ENCODE assay signal across 8 mouse cellular contexts in genomic region chr19:8857689-8858088, GRCm38 (mm10). TPM values are rescaled to one million over a fixed set of nuclear protein-coding genes. Genes with fewer than 3 reads are reported as not detected.
DNase-seq lines count a peak whose midpoint lies in the region; ATAC-seq and TF ChIP-seq lines count a peak whose summit lies in the region.

No protein-coding gene starts in this region.

- no peaks in the 10 kb centered on the region for H3K4me1 ChIP-seq in liver, embryonic 12.5 days
- H3K4me1 ChIP-seq in small intestine, adult 2 months (ENCODE audit: control insufficient read depth, insufficient read depth, insufficient read length, low read length), result no peaks in the 10 kb centered on the region
- no peaks in the 10 kb centered on the region for H3K4me1 ChIP-seq in forebrain, embryonic 10.5 days

- 0 out of 2 replicates have a peak, but pooled peaks cover 3% of the 10 kb centered on the region for H3K27me3 ChIP-seq in liver, embryonic 12.5 days (replicated peaks)
- no peaks in the 10 kb centered on the region for H3K27me3 ChIP-seq in small intestine, adult 2 months (ENCODE audit: control insufficient read depth, insufficient read depth, low read length)
- H3K27me3 ChIP-seq in forebrain, embryonic 10.5 days (ENCODE audit: poor library complexity, severe bottlenecking), result no peaks in the 10 kb centered on the region

- no peak overlapping the region for H3K4me3 ChIP-seq in liver, embryonic 12.5 days
- H3K4me3 ChIP-seq in small intestine, adult 2 months (ENCODE audit: low read depth, low read length), result no peak overlapping the region
- no peak overlapping the region for H3K4me3 ChIP-seq in forebrain, embryonic 10.5 days

- no peaks in the 10 kb centered on the region for H3K9me3 ChIP-seq in liver, embryonic 12.5 days (replicated peaks)
- H3K9me3 ChIP-seq in forebrain, embryonic 10.5 days, result no peaks in the 10 kb centered on the region

- H3K4me2 ChIP-seq in liver, embryonic 12.5 days, result no peak overlapping the region

- H3K9ac ChIP-seq in liver, embryonic 12.5 days, result no peak overlapping the region

- no peak for TF ChIP-seq POLR2A in small intestine, adult 2 months (IDR thresholded peaks at IDR 0.05; ENCODE audit: low read depth, low read length)

- WGBS in liver, embryonic 12.5 days (ENCODE audit: insufficient replicate concordance), result 24% methylated on average over 4 of the region's 4 CpGs
- WGBS in small intestine, adult 2 months, result 27% methylated on average over 4 of the region's 4 CpGs
- 43% methylated on average over 4 of the region's 4 CpGs for WGBS in forebrain, embryonic 10.5 days

- peak; percentile 64; the same call in 1 of the 2 replicates for TF ChIP-seq CTCF in small intestine, adult 2 months (IDR thresholded peaks at IDR 0.05; ENCODE audit: extremely low read depth, insufficient read length, insufficient replicate concordance, low read depth, low read length)

- H3K36me3 ChIP-seq in liver, embryonic 12.5 days, result no peaks in the 10 kb centered on the region
- no peaks in the 10 kb centered on the region for H3K36me3 ChIP-seq in small intestine, adult 2 months (ENCODE audit: control insufficient read depth, insufficient read depth, low read length)
- no peaks in the 10 kb centered on the region for H3K36me3 ChIP-seq in forebrain, embryonic 10.5 days (replicated peaks)

- H3K27ac ChIP-seq in liver, embryonic 12.5 days, result no peak overlapping the region
- H3K27ac ChIP-seq in small intestine, adult 2 months (ENCODE audit: insufficient read depth, low read depth, low read length), result no peak overlapping the region
- no peak overlapping the region for H3K27ac ChIP-seq in forebrain, embryonic 10.5 days

- peak; percentile 60 for DNase-seq in adrenal gland, adult 2 months
- DNase-seq in adrenal gland, postnatal 4 days (ENCODE audit: low spot score in 2 of 2), result no peak
- peak; percentile 69 for DNase-seq in liver
- peak; percentile 58 for DNase-seq in kidney, postnatal 14 days
- no peak for DNase-seq in forebrain, embryonic 10.5 days (ENCODE audit: extremely low spot score, low spot score)

- no peak for ATAC-seq in liver, embryonic 12.5 days
- peak; percentile 84 for ATAC-seq in common myeloid progenitor, adult 5-6 weeks (replicated peaks; ENCODE audit: low read depth, poor library complexity, severe bottlenecking)

RNA-seq across cellular contexts. Expression of gene Lrrn4cl, which starts 7.1 kb away (rescaled TPM):
- 1 to 10 TPM; 2.2 to 6.2 TPM for total RNA-seq in adrenal gland, adult 2 months (2021)
- polyA plus RNA-seq in adrenal gland, adult 2 months (2012; rRNA removed), result 1.2 and 1.3 TPM in 2 replicates
- 1 to 10 TPM; 3.5 to 4.2 TPM for total RNA-seq in adrenal gland, postnatal 4 days (2021)
- polyA plus RNA-seq in liver, embryonic 12.5 days (2016; fragmentation: Nextera tagmentation; extraction: Ambion mirVana), result 0.11 TPM in 1 of 2 replicates, not detected in the other
- total RNA-seq in common myeloid progenitor, adult 5-6 weeks (2017), result 0.73 TPM in 1 of 2 replicates, not detected in the other
- 0.11 and 0.17 TPM in 2 replicates for polyA plus RNA-seq in small intestine, adult 2 months (2012; rRNA removed)
- polyA plus RNA-seq in forebrain, embryonic 10.5 days (2016; fragmentation: Nextera tagmentation; extraction: Ambion mirVana), result 0.36 and 0.99 TPM in 2 replicates

RNA-seq across cellular contexts. Expression of gene Ubxn1, which starts 13.6 kb away (rescaled TPM):
- total RNA-seq in adrenal gland, adult 2 months (2021), result 100 to 1,000 TPM; 197 to 224 TPM
- 140 and 142 TPM in 2 replicates for polyA plus RNA-seq in adrenal gland, adult 2 months (2012; rRNA removed)
- total RNA-seq in adrenal gland, postnatal 4 days (2021), result 100 to 1,000 TPM; 217 to 224 TPM
- 133 and 135 TPM in 2 replicates for polyA plus RNA-seq in liver, embryonic 12.5 days (2016; fragmentation: Nextera tagmentation; extraction: Ambion mirVana)
- total RNA-seq in common myeloid progenitor, adult 5-6 weeks (2017), result 176 and 210 TPM in 2 replicates
- polyA plus RNA-seq in small intestine, adult 2 months (2012; rRNA removed), result 34.7 and 95.9 TPM in 2 replicates
- 208 and 212 TPM in 2 replicates for polyA plus RNA-seq in forebrain, embryonic 10.5 days (2016; fragmentation: Nextera tagmentation; extraction: Ambion mirVana)

RNA-seq across cellular contexts. Expression of gene Gng3, which starts 18.7 kb away (rescaled TPM):
- 1 to 10 TPM; 5.7 to 7.0 TPM for total RNA-seq in adrenal gland, adult 2 months (2021)
- polyA plus RNA-seq in adrenal gland, adult 2 months (2012; rRNA removed), result 6.8 and 7.3 TPM in 2 replicates
- total RNA-seq in adrenal gland, postnatal 4 days (2021), result 10 to 100 TPM; 14.5 to 16.3 TPM
- polyA plus RNA-seq in liver, embryonic 12.5 days (2016; fragmentation: Nextera tagmentation; extraction: Ambion mirVana), result 0.62 and 0.65 TPM in 2 replicates
- not detected in 2 replicates for total RNA-seq in common myeloid progenitor, adult 5-6 weeks (2017)
- polyA plus RNA-seq in small intestine, adult 2 months (2012; rRNA removed), result 0.33 and 0.63 TPM in 2 replicates
- polyA plus RNA-seq in forebrain, embryonic 10.5 days (2016; fragmentation: Nextera tagmentation; extraction: Ambion mirVana), result 27.8 and 31.7 TPM in 2 replicates

RNA-seq across cellular contexts. Expression of gene Bscl2, which starts 20.4 kb away (rescaled TPM):
- total RNA-seq in adrenal gland, adult 2 months (2021), result 100 to 1,000 TPM; 178 to 191 TPM
- 373 and 386 TPM in 2 replicates for polyA plus RNA-seq in adrenal gland, adult 2 months (2012; rRNA removed)
- 100 to 1,000 TPM in 1 of 2 experiments, 10 to 100 TPM in 1; 91.5 to 102 TPM for total RNA-seq in adrenal gland, postnatal 4 days (2021)
- 37.0 and 45.2 TPM in 2 replicates for polyA plus RNA-seq in liver, embryonic 12.5 days (2016; fragmentation: Nextera tagmentation; extraction: Ambion mirVana)
- total RNA-seq in common myeloid progenitor, adult 5-6 weeks (2017), result 34.5 and 41.5 TPM in 2 replicates
- polyA plus RNA-seq in small intestine, adult 2 months (2012; rRNA removed), result 54.3 and 82.6 TPM in 2 replicates
- 47.0 and 48.0 TPM in 2 replicates for polyA plus RNA-seq in forebrain, embryonic 10.5 days (2016; fragmentation: Nextera tagmentation; extraction: Ambion mirVana)

RNA-seq across cellular contexts. Expression of gene Uqcc3, which starts 23.0 kb away (rescaled TPM):
- total RNA-seq in adrenal gland, adult 2 months (2021), result 10 to 100 TPM; 48.7 to 76.9 TPM
- polyA plus RNA-seq in adrenal gland, adult 2 months (2012; rRNA removed), result 16.0 and 18.1 TPM in 2 replicates
- 10 to 100 TPM; 56.6 to 59.1 TPM for total RNA-seq in adrenal gland, postnatal 4 days (2021)
- polyA plus RNA-seq in liver, embryonic 12.5 days (2016; fragmentation: Nextera tagmentation; extraction: Ambion mirVana), result 40.6 and 43.4 TPM in 2 replicates
- total RNA-seq in common myeloid progenitor, adult 5-6 weeks (2017), result 110 and 122 TPM in 2 replicates
- polyA plus RNA-seq in small intestine, adult 2 months (2012; rRNA removed), result 14.0 and 19.2 TPM in 2 replicates
- 53.2 and 55.5 TPM in 2 replicates for polyA plus RNA-seq in forebrain, embryonic 10.5 days (2016; fragmentation: Nextera tagmentation; extraction: Ambion mirVana)

Comparison
In these comparisons a context has a peak if more than half of its experiments do, and no peak if none do; other contexts are left out.
1. DNase-seq: peak in adrenal gland, adult 2 months (single experiment), liver (single experiment) and kidney, postnatal 14 days (single experiment); none in adrenal gland, postnatal 4 days (0 of 2) and forebrain, embryonic 10.5 days (single experiment).